Mouse (Mus musculus): ENCODE results near the gene H2al1n.
"Not testable (repeated sequence)": the region's sequence is repeated elsewhere in the genome, so short reads cannot be mapped to it uniquely, and the experiment has no call there.

Gene H2al1n

DNA sequence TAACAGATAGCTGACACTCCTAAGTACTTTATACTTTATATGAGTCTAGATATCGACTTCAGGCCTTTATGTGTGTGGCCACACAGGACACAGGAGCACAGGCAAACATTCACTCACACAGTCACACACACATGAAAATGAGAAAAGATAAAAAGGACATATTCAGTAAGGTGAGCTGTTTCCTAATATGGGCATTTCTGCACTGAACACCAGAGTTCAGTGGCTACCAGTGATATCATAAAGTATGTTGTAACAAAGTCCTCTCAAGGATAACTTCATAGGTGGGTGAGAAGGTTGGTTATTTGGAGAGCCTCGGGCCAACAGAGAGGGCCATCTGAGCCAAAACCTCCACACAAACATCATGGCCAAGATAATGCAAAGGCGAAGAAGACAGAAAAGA, at the start of gene H2al1n:
TSS of gene H2al1n (plus strand) at position 301 of the 400 bp plus-strand sequence.
- not testable (repeated sequence) for DNase-seq

DNA sequence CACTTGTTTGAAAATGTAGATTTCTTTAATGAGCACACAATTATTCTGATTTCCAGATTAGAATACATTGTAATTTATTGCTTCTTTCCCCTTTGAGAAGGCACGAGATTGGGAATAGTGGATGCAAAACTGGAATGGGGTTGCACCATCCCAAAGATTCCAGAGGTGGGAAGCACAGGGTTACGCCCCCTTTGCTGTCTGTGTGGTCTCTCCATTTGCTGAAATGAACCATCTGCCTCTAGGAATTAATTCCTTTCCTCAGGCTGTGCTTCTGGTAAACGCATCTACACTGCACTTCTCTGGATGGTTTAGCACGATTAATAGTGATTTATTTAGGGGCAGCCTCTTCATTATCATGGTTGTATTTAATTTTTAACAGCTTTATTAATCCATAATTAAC, 11.7 kb upstream of the H2al1n start:
- DNase-seq: no peak

DNA sequence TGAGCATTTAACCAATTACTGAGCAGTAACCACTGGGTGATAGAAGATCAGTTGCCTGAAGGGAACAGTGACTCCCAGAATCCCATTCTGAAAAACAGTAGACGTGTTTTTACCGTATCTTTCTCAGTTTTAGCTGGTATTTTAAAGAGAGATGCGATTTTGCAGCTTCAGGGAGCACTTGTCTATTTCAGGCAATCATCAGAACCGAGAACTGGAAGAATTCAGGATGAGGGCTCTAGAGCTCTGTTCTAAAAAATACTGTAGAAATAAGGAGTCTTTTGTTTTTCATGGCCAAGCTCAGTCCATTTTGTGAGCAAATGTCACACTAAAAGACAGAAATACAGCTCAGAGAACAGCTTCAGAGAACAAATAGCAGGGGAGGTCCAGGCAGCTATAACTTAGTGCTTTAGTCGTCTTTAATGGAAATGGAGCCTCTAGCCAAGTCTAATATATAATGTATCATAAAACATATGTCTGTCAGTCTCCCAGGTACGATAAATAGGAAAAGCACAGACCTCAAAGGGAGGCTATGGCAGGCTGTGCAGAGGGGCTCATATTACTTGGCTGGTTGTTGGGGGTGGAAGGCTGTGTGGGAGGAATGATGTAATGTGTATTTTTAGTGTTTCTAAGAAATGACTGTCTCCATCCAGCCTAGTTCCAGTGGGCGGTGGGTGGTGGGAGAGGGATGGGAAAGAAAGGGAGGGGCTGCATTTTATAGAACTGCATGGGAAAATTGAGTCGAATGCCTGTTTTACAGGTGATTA, 4.7 kb upstream of the H2al1n start:
- no peak for DNase-seq

DNA sequence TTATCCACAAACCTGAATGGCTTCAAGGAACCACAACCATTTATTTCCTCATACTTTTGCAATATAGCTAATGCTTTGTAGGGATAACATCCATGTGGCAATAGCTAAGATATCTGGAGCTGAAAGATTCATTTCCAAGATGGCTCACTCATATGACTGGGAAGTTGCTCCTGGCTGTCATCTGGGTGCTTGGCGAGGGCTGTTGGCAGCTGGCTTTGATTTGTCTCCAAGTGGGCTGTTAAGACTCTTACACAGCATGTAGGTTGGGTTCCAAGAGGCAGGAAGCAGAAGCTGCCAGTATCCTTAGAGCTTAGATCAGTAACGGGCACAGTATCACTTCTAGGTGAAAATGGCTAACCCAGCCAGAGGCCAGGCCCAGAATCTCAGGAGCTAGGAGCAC, 18.3 kb downstream of the H2al1n start:
- no peak for DNase-seq

DNA sequence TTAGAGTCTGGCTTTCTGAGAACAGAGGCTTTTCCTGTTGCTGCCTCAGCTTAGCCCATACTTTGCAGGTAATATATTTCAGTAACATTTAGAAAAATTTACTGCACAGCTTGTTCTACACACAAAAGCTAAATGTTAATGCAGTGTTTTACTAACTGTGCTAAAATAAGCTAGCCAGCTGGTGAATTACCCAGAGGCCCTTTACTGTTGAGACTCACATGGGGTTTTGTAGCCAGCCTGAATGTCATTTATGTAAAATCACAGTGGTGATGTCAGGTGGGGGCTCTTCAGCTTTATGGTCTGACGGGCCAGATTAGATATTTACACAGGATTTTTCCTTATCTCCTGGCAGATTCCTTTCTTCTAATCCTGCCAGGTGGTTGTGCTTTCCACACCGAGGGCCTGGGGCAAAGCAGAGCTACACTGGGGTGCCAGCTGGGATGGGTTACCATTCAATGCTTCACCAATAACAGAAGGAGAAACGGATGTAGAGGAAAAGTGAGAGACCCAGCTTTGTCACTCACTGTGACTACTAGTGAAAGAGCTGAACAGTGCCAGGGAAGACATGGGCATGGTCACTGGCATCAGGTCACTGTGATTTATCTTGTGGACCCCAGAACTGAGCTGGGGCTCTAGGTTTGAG, 48.8 kb downstream of the H2al1n start:
- no peak for DNase-seq
